Mouse (Mus musculus): ENCODE results near the gene 2810004N23Rik. TPM values are rescaled to one million over a fixed set of nuclear protein-coding genes. Genes with fewer than 3 reads are reported as not detected.
A peak's percentile ranks its signal among the peaks of the same experiment; 100 is the strongest.

2810004N23Rik gene
- total RNA-seq (2021), result 10 to 100 TPM; 24.5 to 25.4 TPM
- long read RNA-seq, experiment 1, transcript 2810004N23Rik-201 (7 exons, 2,340 nt), result major isoform, 42 of 54 reads
- long read RNA-seq, experiment 1, partial matches to known transcripts, result 2 of 54 reads
- long read RNA-seq, experiment 1, other reads (novel, unspliced or antisense), result 8 of 54 reads
- long read RNA-seq, experiment 2, transcript 2810004N23Rik-201 (7 exons, 2,340 nt), result major isoform, 45 of 52 reads
- long read RNA-seq, experiment 2, partial matches to known transcripts, result 6 of 52 reads
- long read RNA-seq, experiment 2, other reads (novel, unspliced or antisense), result 0 of 52 reads

- DNase-seq, result peak; percentile 90
Observed at GRCm38 (mm10) chr8:124862321-124863162, at the start of gene 2810004N23Rik, which contains the start of gene Gnpat. Gene 2810004N23Rik (minus strand): TSS chr8:124863120. Gene Gnpat (plus strand): TSS chr8:124863033.

GRCm38 (mm10) chr8:124911938-124912872 lies 49.3 kb upstream of the 2810004N23Rik start:
- no peak for DNase-seq

DNA sequence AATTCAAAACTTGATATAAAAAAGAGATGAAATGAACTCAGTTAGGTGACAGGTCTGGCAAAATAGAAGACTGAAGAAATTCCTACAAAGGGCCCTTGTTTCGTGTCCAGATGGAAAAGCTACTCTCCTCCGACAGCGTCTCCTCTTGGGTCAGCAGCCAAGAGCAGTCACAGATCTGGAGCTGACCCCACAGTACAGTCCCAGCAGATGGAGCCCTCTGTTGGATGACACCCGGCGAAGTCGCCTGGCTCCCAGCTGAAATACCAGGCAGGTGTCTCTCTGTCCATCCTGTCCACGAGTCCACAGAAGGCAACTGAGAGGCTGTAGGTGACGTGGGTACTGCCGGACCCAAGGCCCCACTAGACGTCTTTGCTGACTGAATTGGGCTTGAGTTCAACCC lies 47.4 kb upstream of the 2810004N23Rik start:
- DNase-seq, result no peak

GRCm38 (mm10) chr8:124909936-124910335 lies 47.0 kb upstream of the 2810004N23Rik start:
- no peak for DNase-seq

DNA sequence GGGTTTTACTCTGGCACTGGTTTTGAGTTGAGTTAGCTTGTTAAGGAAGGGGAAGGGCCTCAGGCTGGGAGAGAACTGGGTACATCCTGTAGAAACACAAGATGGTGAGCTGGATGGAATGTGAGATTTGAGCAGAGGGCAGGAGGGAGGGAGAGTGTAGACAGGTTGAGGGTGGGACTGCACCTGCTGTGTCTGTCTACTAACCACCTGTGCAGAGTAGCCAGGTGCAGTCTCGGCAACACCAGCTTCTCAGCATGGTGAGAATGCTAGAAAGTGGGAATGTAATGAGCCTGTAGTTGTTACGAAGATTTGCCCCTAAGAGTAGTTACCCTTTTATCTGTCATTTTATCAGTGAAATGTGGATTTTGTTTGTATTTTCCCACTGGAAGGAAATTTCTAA lies 42.6 kb upstream of the 2810004N23Rik start:
- DNase-seq, result no peak

GRCm38 (mm10) chr8:124903198-124903597 lies 40.3 kb upstream of the 2810004N23Rik start:
- DNase-seq, result no peak

GRCm38 (mm10) chr8:124898251-124898905 lies 35.5 kb upstream of the 2810004N23Rik start:
- DNase-seq, result no peak

- DNase-seq, result peak; percentile 96
Observed at GRCm38 (mm10) chr8:124897386-124898250, 34.7 kb upstream of the 2810004N23Rik start, which contains the start of the genes Exoc8 and Sprtn. Gene Exoc8 (minus strand): TSS chr8:124897705. Gene Sprtn (plus strand): TSS chr8:124897886.

DNA sequence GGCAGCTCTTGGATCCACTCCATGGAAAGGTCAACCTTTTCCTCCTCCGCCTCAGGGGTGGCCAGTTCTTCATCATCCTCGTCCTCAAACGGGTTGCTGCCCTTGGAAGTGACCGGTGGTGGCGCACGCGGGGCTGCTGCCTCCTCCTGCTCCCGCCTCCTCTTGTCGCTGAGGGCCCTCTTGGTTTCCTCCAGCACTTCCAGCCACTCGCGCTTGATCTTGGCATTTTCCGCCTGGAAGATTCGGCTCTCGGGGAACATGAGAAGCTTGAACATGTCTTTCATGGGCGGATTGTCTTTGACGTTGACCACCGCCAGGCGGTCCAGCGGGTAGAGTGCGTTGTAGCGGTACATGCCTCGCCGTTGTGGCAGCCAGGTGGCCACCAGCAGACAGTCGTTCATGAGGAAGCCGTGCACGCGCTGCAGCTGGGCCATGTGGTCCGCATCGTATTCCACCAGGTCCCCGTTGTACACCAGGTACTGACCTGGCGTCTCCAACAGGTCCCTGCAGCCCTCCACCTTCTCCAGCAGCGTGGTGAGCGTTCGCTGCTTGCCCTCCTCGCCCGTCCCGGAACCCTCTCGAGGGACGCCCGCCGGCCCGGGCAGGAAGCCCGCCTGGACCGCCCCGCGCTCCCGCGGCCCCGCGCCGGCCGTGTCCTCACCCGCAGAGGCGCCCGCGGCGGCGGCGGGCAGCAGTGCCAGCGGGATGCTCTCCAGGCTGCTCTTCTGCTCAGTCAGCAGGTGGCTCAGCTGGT lies 33.9 kb upstream of the 2810004N23Rik start:
- peak; percentile 76 for DNase-seq

DNA sequence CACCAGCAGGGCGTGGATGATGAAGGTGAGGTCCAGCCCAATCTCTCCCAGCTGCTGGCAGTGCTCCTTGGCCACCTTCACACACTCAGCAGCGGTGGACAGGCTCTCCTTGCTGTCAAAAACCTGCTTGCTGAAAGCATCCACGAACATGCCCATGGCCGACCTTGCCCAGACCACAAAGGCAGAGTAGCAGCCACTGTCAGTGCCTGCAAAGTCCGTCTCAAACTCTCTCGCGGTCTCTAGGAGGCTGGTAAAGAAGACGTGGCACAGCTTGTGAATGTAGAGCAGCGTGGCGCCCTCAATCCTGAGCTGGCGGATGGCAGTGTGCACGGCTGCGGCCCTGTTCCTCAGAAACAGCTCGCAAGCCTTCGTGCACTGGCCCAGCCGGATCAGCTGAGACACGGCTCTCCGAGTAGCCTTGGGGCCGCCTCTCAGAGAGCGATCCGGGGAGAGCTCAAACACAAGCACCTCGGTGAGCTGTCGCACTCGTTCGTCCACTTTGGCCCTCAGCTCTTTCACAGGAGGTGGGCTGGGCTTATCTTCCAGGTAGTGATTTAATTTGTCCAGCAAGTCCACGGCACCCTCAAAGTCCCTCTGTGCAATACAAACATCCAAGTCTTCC lies 33.2 kb upstream of the 2810004N23Rik start:
- no peak for DNase-seq

DNA sequence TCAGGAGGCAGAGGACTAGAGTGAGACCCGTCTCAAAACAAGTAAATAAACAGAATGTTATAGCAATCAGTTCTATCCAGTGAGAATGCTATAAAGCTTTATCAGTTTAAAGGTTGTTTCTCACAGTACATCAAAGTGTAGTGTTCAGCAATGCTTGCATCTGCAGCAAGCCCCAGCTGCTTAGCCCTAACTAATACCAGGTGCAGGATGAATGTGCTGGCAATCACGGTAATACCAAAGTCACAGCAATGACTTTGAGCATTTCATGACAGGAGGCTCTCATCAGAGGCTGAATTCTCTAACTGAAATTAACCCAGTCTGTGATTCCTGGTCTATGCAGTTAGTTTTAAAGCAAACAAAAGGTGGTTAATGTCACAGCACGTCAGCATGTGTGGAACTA lies 29.7 kb upstream of the 2810004N23Rik start:
- DNase-seq, result no peak

DNA sequence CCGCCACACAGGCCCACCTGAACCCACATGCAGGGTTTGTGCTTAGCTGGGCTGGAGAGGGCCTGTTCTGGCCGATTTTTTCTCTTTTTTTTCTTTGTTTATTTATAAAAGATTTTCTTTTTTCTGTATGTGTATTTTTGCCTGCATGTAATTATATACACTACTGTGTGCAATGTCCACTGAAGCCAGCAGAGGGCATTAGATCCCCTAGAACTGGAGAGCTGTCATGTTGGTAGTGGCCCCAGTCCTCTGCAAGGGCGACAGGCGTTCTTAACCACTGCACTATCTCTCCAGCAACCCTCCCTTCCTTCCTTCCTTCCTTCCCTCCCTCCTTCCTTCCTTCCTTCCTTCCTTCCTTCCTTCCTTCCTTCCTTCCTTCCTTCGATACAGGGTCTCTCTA lies 25.5 kb upstream of the 2810004N23Rik start:
- no peak for DNase-seq

GRCm38 (mm10) chr8:124878946-124879526 lies 16.1 kb upstream of the 2810004N23Rik start:
- no peak for DNase-seq

DNA sequence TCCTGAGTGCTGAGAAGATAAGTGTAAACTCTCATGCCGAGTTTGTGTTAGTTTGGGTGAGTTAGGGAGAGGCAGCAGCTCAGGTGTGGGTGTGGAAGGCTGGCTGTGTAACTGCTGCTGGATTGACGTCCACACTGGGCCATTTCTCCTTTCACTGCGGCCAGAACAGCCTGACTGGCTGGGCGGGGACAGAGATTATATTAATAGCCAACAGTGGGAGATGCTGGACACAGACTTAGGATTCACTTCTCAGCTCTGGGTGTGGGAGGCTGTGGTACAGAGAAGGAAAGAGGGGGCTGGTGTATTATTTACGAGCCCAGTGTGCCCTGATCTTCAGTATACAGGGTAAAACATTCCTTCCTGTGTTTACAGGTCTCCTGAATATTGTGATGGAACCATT lies 15.2 kb upstream of the 2810004N23Rik start:
- no peak for DNase-seq

DNA sequence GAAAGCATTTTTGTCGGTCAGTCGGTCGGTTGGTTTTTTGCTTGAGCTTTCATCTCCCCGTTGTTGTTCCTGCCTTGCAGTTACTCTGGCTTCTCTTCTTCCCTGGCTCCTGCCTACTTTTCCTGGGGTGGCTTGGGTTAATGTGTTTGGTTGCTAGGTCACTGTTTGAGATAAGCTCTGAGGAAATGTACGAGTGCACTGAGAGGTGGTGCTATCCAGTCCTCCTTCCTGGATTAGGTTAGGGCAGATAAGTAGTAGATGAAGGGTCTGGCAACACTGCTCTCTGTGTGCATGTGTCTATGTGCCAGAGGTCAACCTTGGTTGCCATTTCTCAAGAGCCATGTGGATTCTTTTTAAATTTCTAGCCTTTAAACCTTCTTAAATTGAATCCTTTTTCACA lies 9.8 kb upstream of the 2810004N23Rik start:
- no peak for DNase-seq

DNA sequence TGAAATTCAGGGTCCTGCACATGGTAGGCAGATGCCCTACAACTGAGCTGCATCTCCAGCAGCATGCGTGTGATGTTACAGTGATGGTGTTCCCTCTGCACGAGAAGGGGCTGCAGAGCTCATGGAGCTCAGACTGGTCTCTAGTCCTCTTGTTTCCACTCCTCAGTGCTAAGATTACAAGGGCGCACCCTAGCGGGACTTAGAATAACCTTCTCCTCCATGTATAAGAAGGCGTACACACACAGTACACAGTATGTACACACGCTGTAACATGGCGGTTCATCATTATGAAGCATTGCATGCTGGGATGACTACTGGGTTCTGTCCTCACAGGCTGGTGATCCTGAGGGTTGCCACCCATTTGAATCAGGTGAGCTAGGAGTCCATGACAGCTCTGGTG lies 9.2 kb upstream of the 2810004N23Rik start:
- no peak for DNase-seq

DNA sequence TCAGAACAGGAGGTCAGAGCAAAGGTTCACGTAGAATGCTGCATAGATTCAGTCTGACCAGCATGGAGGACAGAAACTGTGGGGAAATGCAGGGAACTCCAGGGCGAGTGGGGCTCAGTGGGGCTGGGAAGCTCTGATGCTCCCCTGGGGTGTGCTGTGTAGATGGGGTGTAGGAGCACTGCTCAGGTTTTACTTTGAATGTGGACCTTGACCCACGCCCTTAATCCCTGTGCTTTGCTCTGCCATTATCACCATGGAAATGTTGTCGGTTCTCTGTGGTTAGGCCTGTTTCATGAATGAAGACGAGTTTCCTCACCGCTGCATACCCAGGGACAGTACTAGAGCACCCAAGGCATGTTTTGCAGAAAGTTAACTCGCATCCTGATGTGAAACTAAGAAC lies 8.6 kb upstream of the 2810004N23Rik start:
- no peak for DNase-seq

DNA sequence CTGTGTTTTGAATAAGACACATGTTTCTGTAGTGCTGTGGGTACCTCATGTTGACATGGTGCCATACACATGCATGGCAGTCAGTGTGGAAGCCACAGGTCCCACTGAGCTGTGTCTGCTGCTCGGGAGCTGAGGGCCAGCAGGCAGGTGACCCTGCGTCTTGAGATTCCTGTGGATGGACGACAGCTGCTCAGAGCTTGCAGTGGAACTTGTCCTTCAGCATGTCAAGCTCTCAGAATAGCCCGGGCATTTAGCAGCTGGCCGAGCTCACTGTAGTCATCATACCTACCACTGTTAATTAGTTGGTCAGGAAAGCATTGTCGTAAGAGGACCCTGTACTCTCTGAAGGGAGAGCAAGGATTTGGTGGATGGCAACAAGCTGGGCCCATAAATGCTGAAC lies 6.8 kb upstream of the 2810004N23Rik start:
- peak; percentile 31 for DNase-seq

DNA sequence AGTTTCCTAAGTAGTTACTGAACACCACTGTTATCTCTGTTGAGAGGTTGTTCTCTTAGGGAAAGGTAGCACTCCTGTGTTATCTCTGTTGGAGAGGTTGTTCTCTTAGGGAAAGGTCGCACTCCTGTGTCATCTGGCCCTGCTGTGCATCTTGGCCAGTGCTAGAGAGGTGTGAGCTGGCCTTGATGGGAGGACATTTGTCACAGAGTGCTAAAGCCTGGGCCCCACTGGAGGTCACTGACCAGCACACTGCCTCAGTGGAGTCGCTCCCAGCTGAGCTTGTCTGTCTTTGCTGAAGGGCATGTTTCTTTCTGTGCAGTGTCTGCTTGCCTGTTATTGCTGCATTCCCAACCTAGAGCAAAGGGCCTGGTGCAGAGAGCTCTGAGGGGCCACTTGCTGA lies 4.2 kb upstream of the 2810004N23Rik start:
- DNase-seq, result no peak

Measured in gastrocnemius, postnatal 25 days (tissue).